ENCODE assay signal across 8 mouse cellular contexts in genomic region chr10:67538106-67538505, GRCm38 (mm10). TPM values are rescaled to one million over a fixed set of nuclear protein-coding genes. Genes with fewer than 3 reads are reported as not detected.
DNase-seq lines count a peak whose midpoint lies in the region; ATAC-seq and TF ChIP-seq lines count a peak whose summit lies in the region.

No protein-coding gene starts in this region.

- DNase-seq in cerebellum, adult 2 months: peak in 1 of 2 experiments; percentile 25
- no peak for DNase-seq in cerebellum, adult 8-10 months
- DNase-seq in forebrain, embryonic 11.5 days (ENCODE audit: low spot score): peak; percentile 55
- DNase-seq in embryo, embryonic 11 days: no peak
- DNase-seq in gastrocnemius, postnatal 4 days (ENCODE audit: low spot score in 2 of 2): no peak

- no peaks in the 10 kb centered on the region for H3K36me3 ChIP-seq in C2C12 (ENCODE audit: control insufficient read depth, insufficient read depth)
- H3K36me3 ChIP-seq in forebrain, embryonic 11.5 days (ENCODE audit: control insufficient read depth, insufficient read depth, low read length): no peaks in the 10 kb centered on the region
- no peaks in the 10 kb centered on the region for H3K36me3 ChIP-seq in intestine, embryonic 16.5 days (ENCODE audit: control insufficient read depth, insufficient read depth, low read length)
- no peaks in the 10 kb centered on the region for H3K36me3 ChIP-seq in midbrain, embryonic 15.5 days (replicated peaks)

- TF ChIP-seq POLR2A in cerebellum, adult 2 months (IDR thresholded peaks at IDR 0.05; ENCODE audit: borderline replicate concordance, insufficient read depth, low read length): no peak

- no peak overlapping the region for H3K27ac ChIP-seq in cerebellum, adult 2 months (ENCODE audit: insufficient read depth, low read length)
- no peak overlapping the region for H3K27ac ChIP-seq in forebrain, embryonic 11.5 days (ENCODE audit: low read depth, low read length)
- H3K27ac ChIP-seq in intestine, embryonic 16.5 days (ENCODE audit: low read length): no peak overlapping the region
- no peak overlapping the region for H3K27ac ChIP-seq in midbrain, embryonic 15.5 days

- H3K9ac ChIP-seq in forebrain, embryonic 11.5 days (ENCODE audit: low read length): no peak overlapping the region
- H3K9ac ChIP-seq in intestine, embryonic 16.5 days (ENCODE audit: low read depth, low read length): no peak overlapping the region
- H3K9ac ChIP-seq in midbrain, embryonic 15.5 days: no peak overlapping the region

- H3K79me2 ChIP-seq in C2C12 (ENCODE audit: control insufficient read depth, insufficient read depth): peaks cover 3% of the 10 kb centered on the region

- peaks cover 9% of the 10 kb centered on the region; the same call in 1 of the 2 replicates for H3K4me1 ChIP-seq in cerebellum, adult 2 months (ENCODE audit: control insufficient read depth, insufficient read depth, low read length)
- H3K4me1 ChIP-seq in forebrain, embryonic 11.5 days (replicated peaks; ENCODE audit: control insufficient read depth, insufficient read depth, low read length): peaks cover 17% of the 10 kb centered on the region; the same call in 1 of the 2 replicates
- H3K4me1 ChIP-seq in intestine, embryonic 16.5 days (ENCODE audit: control insufficient read depth, insufficient read depth, low read length): peaks cover 25% of the 10 kb centered on the region
- H3K4me1 ChIP-seq in midbrain, embryonic 15.5 days: peaks cover 53% of the 10 kb centered on the region

- under 1% methylated on average over 19 of the region's 19 CpGs for WGBS in cerebellum, adult 2 months
- WGBS in forebrain, embryonic 11.5 days: under 1% methylated on average over 19 of the region's 19 CpGs
- 2% methylated on average over 19 of the region's 19 CpGs for WGBS in intestine, embryonic 16.5 days
- under 1% methylated on average over 19 of the region's 19 CpGs for WGBS in midbrain, embryonic 15.5 days

- no peak for ATAC-seq in forebrain, embryonic 11.5 days (replicated peaks; ENCODE audit: low FRiP score)
- ATAC-seq in intestine, embryonic 16.5 days: no peak
- ATAC-seq in midbrain, embryonic 15.5 days (replicated peaks): no peak

- H3K27me3 ChIP-seq in cerebellum, adult 2 months (ENCODE audit: control insufficient read depth, insufficient read depth, low read length): peaks cover 5% of the 10 kb centered on the region; the same call in 1 of the 2 replicates
- H3K27me3 ChIP-seq in C2C12 (ENCODE audit: control insufficient read depth, insufficient read depth, insufficient read length): no peaks in the 10 kb centered on the region
- H3K27me3 ChIP-seq in forebrain, embryonic 11.5 days (ENCODE audit: control insufficient read depth, insufficient read depth, low read length): peaks cover 87% of the 10 kb centered on the region
- H3K27me3 ChIP-seq in intestine, embryonic 16.5 days (replicated peaks; ENCODE audit: control insufficient read depth, insufficient read depth, low read length): peaks cover 59% of the 10 kb centered on the region
- peaks cover 89% of the 10 kb centered on the region for H3K27me3 ChIP-seq in midbrain, embryonic 15.5 days (replicated peaks)

- no peak for TF ChIP-seq CTCF in cerebellum, adult 2 months (IDR thresholded peaks at IDR 0.05; ENCODE audit: borderline replicate concordance, insufficient read depth, low read depth, low read length)
- no peak for TF ChIP-seq CTCF in C2C12 (IDR thresholded peaks at IDR 0.05; ENCODE audit: control insufficient read depth, insufficient read depth, insufficient read length)

- H3ac ChIP-seq in C2C12 (ENCODE audit: control insufficient read depth, insufficient read length, low read depth): peak overlapping the region; percentile 68

- H3K9me3 ChIP-seq in forebrain, embryonic 11.5 days (ENCODE audit: control insufficient read depth, low read length): no peaks in the 10 kb centered on the region
- H3K9me3 ChIP-seq in intestine, embryonic 16.5 days (ENCODE audit: control insufficient read depth, low read length): no peaks in the 10 kb centered on the region
- H3K9me3 ChIP-seq in midbrain, embryonic 15.5 days: no peaks in the 10 kb centered on the region

- no peaks in the 10 kb centered on the region for H3K79me3 ChIP-seq in C2C12 (ENCODE audit: low read depth)

- peak overlapping the region; percentile 80 for H3K4me2 ChIP-seq in forebrain, embryonic 11.5 days (ENCODE audit: low read depth, low read length, severe bottlenecking)
- H3K4me2 ChIP-seq in intestine, embryonic 16.5 days (ENCODE audit: low read depth, low read length): peak overlapping the region; percentile 99
- H3K4me2 ChIP-seq in midbrain, embryonic 15.5 days: peak overlapping the region; percentile 88

- H3K4me3 ChIP-seq in cerebellum, adult 2 months (replicated peaks; ENCODE audit: insufficient read depth, low read depth, low read length): peak overlapping the region; percentile 68
- peak overlapping the region; percentile 47 for H3K4me3 ChIP-seq in C2C12 (ENCODE audit: insufficient read depth, poor library complexity, severe bottlenecking)
- H3K4me3 ChIP-seq in forebrain, embryonic 11.5 days (ENCODE audit: low read depth, low read length): peak overlapping the region; percentile 52
- H3K4me3 ChIP-seq in intestine, embryonic 16.5 days (ENCODE audit: low read length): peak overlapping the region; percentile 71
- peak overlapping the region; percentile 51 for H3K4me3 ChIP-seq in midbrain, embryonic 15.5 days

TF ChIP-seq in C2C12, 6 proteins besides CTCF, POLR2A, EP300 and RAD21:
- TF ChIP-seq CEBPB (IDR thresholded peaks at IDR 0.05; ENCODE audit: low read depth): no peak
- no peak for TF ChIP-seq MYOG (IDR thresholded peaks at IDR 0.05; ENCODE audit: control insufficient read depth, extremely low read depth, insufficient read length)
TF ChIP-seq in C2C12: peak in this region for 0.

RNA-seq across cellular contexts. Expression of gene Egr2, which starts 2.8 kb away (rescaled TPM):
- 0.07 and 0.21 TPM in 2 replicates for polyA plus RNA-seq in cerebellum, adult 2 months (2012; rRNA removed)
- polyA plus RNA-seq in C2C12 (2012; fragmentation: generic; extraction: Trizol): 4.2 TPM
- polyA plus RNA-seq in forebrain, embryonic 11.5 days (2014; fragmentation: Nextera tagmentation; extraction: Ambion mirVana): 0.29 TPM in 1 of 2 replicates, not detected in the other
- polyA plus RNA-seq in intestine, embryonic 16.5 days (2015; fragmentation: Nextera tagmentation; extraction: Ambion mirVana): 0.23 and 0.36 TPM in 2 replicates
- polyA plus RNA-seq in midbrain, embryonic 15.5 days (2015; fragmentation: Nextera tagmentation; extraction: Ambion mirVana): 0.29 and 0.72 TPM in 2 replicates
- 10 to 100 TPM in 1 of 2 experiments, 1 to 10 TPM in 1; 6.9 to 10.1 TPM for total RNA-seq in gastrocnemius, postnatal 4 days (2021)

RNA-seq across cellular contexts. Expression of gene Ado, which starts 10.6 kb away (rescaled TPM):
- 38.2 and 39.3 TPM in 2 replicates for polyA plus RNA-seq in cerebellum, adult 2 months (2012; rRNA removed)
- polyA plus RNA-seq in C2C12 (2012; fragmentation: generic; extraction: Trizol): 26.3 TPM
- polyA plus RNA-seq in forebrain, embryonic 11.5 days (2014; fragmentation: Nextera tagmentation; extraction: Ambion mirVana): 60.8 and 62.9 TPM in 2 replicates
- 43.2 and 43.5 TPM in 2 replicates for polyA plus RNA-seq in intestine, embryonic 16.5 days (2015; fragmentation: Nextera tagmentation; extraction: Ambion mirVana)
- 73.8 and 76.5 TPM in 2 replicates for polyA plus RNA-seq in midbrain, embryonic 15.5 days (2015; fragmentation: Nextera tagmentation; extraction: Ambion mirVana)
- total RNA-seq in gastrocnemius, postnatal 4 days (2021): 10 to 100 TPM; 20.9 to 21.3 TPM
